10 mouse cellular contexts compared by ENCODE assay signal in the genomic region with DNA sequence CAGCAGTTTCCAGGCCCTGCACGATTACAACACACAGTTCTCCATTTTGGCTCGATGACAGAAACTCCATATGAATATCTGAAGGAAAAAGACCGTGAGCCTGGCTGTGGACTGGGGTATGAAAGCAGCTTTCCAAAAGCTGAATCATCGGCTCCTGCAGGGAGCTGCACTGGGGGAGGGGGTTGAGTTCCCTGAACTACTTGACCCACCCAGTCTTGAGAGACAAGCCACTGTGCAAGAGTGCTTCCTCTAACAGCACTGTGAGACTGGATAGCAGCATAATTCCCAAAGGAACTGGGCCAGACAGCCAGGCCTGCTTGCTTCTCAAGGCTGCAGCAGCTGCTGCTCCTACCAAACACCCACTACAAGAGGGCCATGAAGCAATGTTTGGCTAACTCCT.
DNase-seq lines count a peak whose midpoint lies in the region; ATAC-seq and TF ChIP-seq lines count a peak whose summit lies in the region.
"Had no signal": no experiment of that assay in that cellular context is flagged by ENCODE, and none has a peak within 500 bp of the region (broad histone marks: within the 10 kb centered on the region; RNA-seq: fewer than 3 reads in every experiment).

No protein-coding gene starts in this region.

- no peaks in the 10 kb centered on the region for H3K27me3 ChIP-seq in hindbrain, postnatal 0 days (ENCODE audit: insufficient read depth, low read length)
- H3K27me3 ChIP-seq in hindbrain, embryonic 16.5 days (replicated peaks; ENCODE audit: control insufficient read depth, insufficient read depth, low read length): no peaks in the 10 kb centered on the region; the same call in 1 of the 2 replicates
- no peaks in the 10 kb centered on the region for H3K27me3 ChIP-seq in lung, embryonic 16.5 days (ENCODE audit: control insufficient read depth, insufficient read depth, low read depth, low read length)
- no peaks in the 10 kb centered on the region for H3K27me3 ChIP-seq in kidney, adult 2 months (replicated peaks; ENCODE audit: control insufficient read depth, insufficient read depth, low read length)
- H3K27me3 ChIP-seq: hindbrain, embryonic 15.5 days had no signal

- 33% methylated on average over 4 of the region's 4 CpGs for WGBS in hindbrain, postnatal 0 days
- 57% methylated on average over 4 of the region's 4 CpGs for WGBS in hindbrain, embryonic 16.5 days
- 26% methylated on average over 4 of the region's 4 CpGs for WGBS in lung, embryonic 16.5 days
- WGBS in kidney, adult 2 months: 67% methylated on average over 4 of the region's 4 CpGs

- ATAC-seq in hindbrain, postnatal 0 days: no peak
- ATAC-seq in hindbrain, embryonic 16.5 days: no peak
- peak; percentile 98 for ATAC-seq in lung, embryonic 16.5 days (ENCODE audit: low read depth)
- ATAC-seq: liver, postnatal 0 days had no signal

- no peak overlapping the region for H3K4me2 ChIP-seq in hindbrain, postnatal 0 days (ENCODE audit: low read depth, low read length)
- H3K4me2 ChIP-seq in hindbrain, embryonic 16.5 days (ENCODE audit: low read length): no peak overlapping the region
- no peak overlapping the region for H3K4me2 ChIP-seq in lung, embryonic 16.5 days (ENCODE audit: low read depth, low read length)
- H3K4me2 ChIP-seq: hindbrain, embryonic 15.5 days had no signal

- peak; percentile 64 for DNase-seq in hindbrain, postnatal 0 days (ENCODE audit: low spot score)
- peak; percentile 38 for DNase-seq in R1 (ENCODE audit: low read depth, low spot score)
- DNase-seq in gastrocnemius, postnatal 25 days: peak; percentile 41
- no peak for DNase-seq in thymus, postnatal 10 days (ENCODE audit: low spot score in 2 of 2)
- no peak for DNase-seq in kidney, postnatal 36 days
- DNase-seq in kidney, adult 2 months: no peak
- DNase-seq: liver, postnatal 0 days had no signal

- H3K9ac ChIP-seq in hindbrain, postnatal 0 days (replicated peaks; ENCODE audit: low read length): no peak overlapping the region
- no peak overlapping the region for H3K9ac ChIP-seq in hindbrain, embryonic 16.5 days (ENCODE audit: low read depth, low read length)
- no peak overlapping the region for H3K9ac ChIP-seq in lung, embryonic 16.5 days (ENCODE audit: low read length)
- H3K9ac ChIP-seq: hindbrain, embryonic 15.5 days; liver, postnatal 0 days had no signal

- no peaks in the 10 kb centered on the region for H3K9me3 ChIP-seq in hindbrain, postnatal 0 days (ENCODE audit: low read length)
- H3K9me3 ChIP-seq in hindbrain, embryonic 16.5 days (ENCODE audit: control insufficient read depth, low read length): no peaks in the 10 kb centered on the region
- no peaks in the 10 kb centered on the region for H3K9me3 ChIP-seq in lung, embryonic 16.5 days (ENCODE audit: control insufficient read depth, low read length)
- H3K9me3 ChIP-seq: hindbrain, embryonic 15.5 days had no signal

- no peak for TF ChIP-seq CTCF in hindbrain, postnatal 0 days (IDR thresholded peaks at IDR 0.05; ENCODE audit: low read depth)
- no peak for TF ChIP-seq CTCF in kidney, adult 2 months (conservative IDR thresholded peaks at IDR 0.05; ENCODE audit: insufficient read depth, insufficient read length, low read depth, low read length)

- no peak overlapping the region for H3K27ac ChIP-seq in hindbrain, postnatal 0 days
- no peak overlapping the region for H3K27ac ChIP-seq in hindbrain, embryonic 16.5 days (ENCODE audit: low read depth, low read length)
- peak overlapping the region; percentile 45 for H3K27ac ChIP-seq in lung, embryonic 16.5 days (ENCODE audit: low read length)
- H3K27ac ChIP-seq in kidney, adult 2 months (ENCODE audit: insufficient read depth, low read depth, low read length): no peak overlapping the region
- H3K27ac ChIP-seq: hindbrain, embryonic 15.5 days had no signal

- no peak overlapping the region for H3K4me3 ChIP-seq in hindbrain, postnatal 0 days (ENCODE audit: low read length)
- no peak overlapping the region for H3K4me3 ChIP-seq in hindbrain, embryonic 16.5 days (ENCODE audit: low read length)
- no peak overlapping the region for H3K4me3 ChIP-seq in lung, embryonic 16.5 days (ENCODE audit: low read length)
- no peak overlapping the region for H3K4me3 ChIP-seq in kidney, adult 2 months (ENCODE audit: insufficient read depth, low read depth, low read length)
- H3K4me3 ChIP-seq: hindbrain, embryonic 15.5 days had no signal

- H3K4me1 ChIP-seq in hindbrain, postnatal 0 days (ENCODE audit: insufficient read depth, low read length): no peaks in the 10 kb centered on the region
- no peaks in the 10 kb centered on the region for H3K4me1 ChIP-seq in hindbrain, embryonic 16.5 days (ENCODE audit: control insufficient read depth, insufficient read depth, low read depth, low read length)
- H3K4me1 ChIP-seq in lung, embryonic 16.5 days (replicated peaks; ENCODE audit: control insufficient read depth, insufficient read depth, low read length): peaks cover 9% of the 10 kb centered on the region
- H3K4me1 ChIP-seq in kidney, adult 2 months (ENCODE audit: control insufficient read depth, insufficient read depth, low read length): no peaks in the 10 kb centered on the region
- H3K4me1 ChIP-seq: hindbrain, embryonic 15.5 days had no signal

- no peaks in the 10 kb centered on the region for H3K36me3 ChIP-seq in hindbrain, postnatal 0 days (ENCODE audit: insufficient read depth, low read length)
- no peaks in the 10 kb centered on the region for H3K36me3 ChIP-seq in hindbrain, embryonic 16.5 days (ENCODE audit: control insufficient read depth, insufficient read depth, low read length)
- H3K36me3 ChIP-seq in lung, embryonic 16.5 days (ENCODE audit: control insufficient read depth, insufficient read depth, low read length): no peaks in the 10 kb centered on the region
- no peaks in the 10 kb centered on the region for H3K36me3 ChIP-seq in kidney, adult 2 months (ENCODE audit: control insufficient read depth, insufficient read depth, low read length)
- H3K36me3 ChIP-seq: hindbrain, embryonic 15.5 days had no signal

- TF ChIP-seq POLR2A in kidney, adult 2 months (IDR thresholded peaks at IDR 0.05; ENCODE audit: low read depth, low read length): no peak

Comparison
In these comparisons a context has a peak if more than half of its experiments do, and no peak if none do; other contexts are left out.
1. DNase-seq: peak in hindbrain, postnatal 0 days (single experiment), R1 (single experiment) and gastrocnemius, postnatal 25 days (single experiment); none in thymus, postnatal 10 days (0 of 2), kidney, postnatal 36 days (0 of 2) and kidney, adult 2 months (single experiment).